Mouse (Mus musculus) CH12.LX (cell line): ENCODE measurements around the gene Plekhm1.

ENCODE experiments used
- EP300 ChIP-seq: IDR thresholded peaks from 2 replicates; pipeline ENCODE4 v1.6.1; 2011; ENCODE audit warnings: low read length, improper control_type of control experiment
- POLR2A ChIP-seq: IDR thresholded peaks from 2 replicates; pipeline ENCODE4 v1.6.1; 2011; ENCODE audit warnings: low read depth, mild to moderate bottlenecking, improper control_type of control experiment, low read length
- ZKSCAN1 ChIP-seq: IDR thresholded peaks from 2 replicates; pipeline ENCODE4 v1.6.1; 2012; ENCODE audit warnings: low read depth, inconsistent platforms, low read length, improper control_type of control experiment, borderline replicate concordance

- TF ChIP-seq ZKSCAN1 = no peak
- no peak for TF ChIP-seq POLR2A
- no peak for TF ChIP-seq EP300
These were observed 12.5 kb upstream of the Plekhm1 start for GRCm38 (mm10) chr11:103425031-103425430.
